Mouse (Mus musculus) embryonic facial prominence, embryonic 12.5 days (tissue): ENCODE results near the gene E130309D02Rik. TPM values are rescaled to one million over a fixed set of nuclear protein-coding genes. Genes with fewer than 3 reads are reported as not detected.

Source experiments
- ATAC-seq: fragments of 200-750 bp; cut with Nextera tagmentation; 2 replicates; pipeline ENCODE4 v1.8.0; 2017; ENCODE audit not compliant: insufficient number of reproducible peaks, insufficient read depth, low FRiP score, low TSS enrichment
- H3K27ac ChIP-seq: fragments of 300-500 bp; sonication (generic); 2 replicates; pipeline ENCODE4 v1.5.1; 2016; ENCODE audit warnings: mild to moderate bottlenecking
- H3K27me3 ChIP-seq: fragments of 300-500 bp; sonication (generic); 2 replicates; pipeline ENCODE4 v1.6.1; 2016; ENCODE audit warnings: mild to moderate bottlenecking, moderate library complexity
- H3K36me3 ChIP-seq: fragments of 300-500 bp; sonication (generic); 2 replicates; pipeline ENCODE4 v1.6.1; 2016; ENCODE audit warnings: mild to moderate bottlenecking
- H3K4me1 ChIP-seq: fragments of 300-500 bp; sonication (generic); 2 replicates; pipeline ENCODE4 v1.6.1; 2016
- H3K4me2 ChIP-seq: fragments of 300-500 bp; sonication (generic); replicated peaks from 2 replicates; pipeline ENCODE4 v1.6.1; 2016; ENCODE audit warnings: mild to moderate bottlenecking, moderate library complexity
- H3K4me3 ChIP-seq: fragments of 300-500 bp; sonication (generic); 2 replicates; pipeline ENCODE4 v1.5.1; 2016; ENCODE audit warnings: mild to moderate bottlenecking
- H3K9ac ChIP-seq: fragments of 300-500 bp; sonication (generic); 2 replicates; pipeline ENCODE4 v1.6.1; 2016; ENCODE audit warnings: mild to moderate bottlenecking, moderate library complexity
- H3K9me3 ChIP-seq: fragments of 300-500 bp; sonication (generic); 2 replicates; pipeline ENCODE4 v1.6.1; 2016; ENCODE audit warnings: mild to moderate bottlenecking, moderate library complexity
- WGBS: fragments of 180-500 bp; shearing (Covaris S2); methylation state at CpG from one replicate; pipeline ENCODE4 v1.1.7; 2016; 5-methylcytosine and 5-hydroxymethylcytosine counted together
- polyA plus RNA-seq: library from polyadenylated mRNA; unstranded; fragments of >200 nt; fragmentation: Nextera tagmentation; extraction: Ambion mirVana; gene quantifications from 2 replicates; pipeline ENCODE4 v1.2.1, GENCODE M21; 2016

E130309D02Rik gene
- polyA plus RNA-seq, 1 experiment from 2014 or later = 49.5 TPM

- H3K9me3 ChIP-seq = no peaks in the 10 kb centered on the region
- no peak overlapping the region for H3K4me2 ChIP-seq
- no peak overlapping the region for H3K27ac ChIP-seq
- H3K4me1 ChIP-seq = no peaks in the 10 kb centered on the region
- WGBS = 90% methylated on average over 8 of the region's 8 CpGs
- H3K4me3 ChIP-seq = no peak overlapping the region
- H3K36me3 ChIP-seq = peaks cover 51% of the 10 kb centered on the region
- no peak for ATAC-seq
- H3K27me3 ChIP-seq = peaks cover 23% of the 10 kb centered on the region
- H3K9ac ChIP-seq = no peak overlapping the region
These were observed 53.5 kb downstream of the E130309D02Rik start for GRCm38 (mm10) chr5:143261636-143262035.

GRCm38 (mm10) chr5:143255802-143256201 is 59.4 kb downstream of the E130309D02Rik start:
- H3K9ac ChIP-seq = no peak overlapping the region
- peaks cover 81% of the 10 kb centered on the region for H3K27me3 ChIP-seq
- no peak overlapping the region for H3K27ac ChIP-seq
- no peak for ATAC-seq
- no peak overlapping the region for H3K4me2 ChIP-seq
- 0 out of 2 replicates have a peak, but pooled peaks cover 2% of the 10 kb centered on the region for H3K9me3 ChIP-seq
- H3K4me1 ChIP-seq = peaks cover 20% of the 10 kb centered on the region
- no peak overlapping the region for H3K4me3 ChIP-seq
- peaks cover 50% of the 10 kb centered on the region for H3K36me3 ChIP-seq
- WGBS = 83% methylated on average over 5 of the region's 5 CpGs

GRCm38 (mm10) chr5:143255131-143255519 is 60.0 kb downstream of the E130309D02Rik start:
- Histone ChIP-seq H3K9ac (no peak overlapping the region), H3K27ac (no peak overlapping the region), H3K4me2 (no peak overlapping the region), H3K36me3 (peaks cover 47% of the 10 kb centered on the region), H3K9me3 (0 out of 2 replicates have a peak, but pooled peaks cover 2% of the 10 kb centered on the region), H3K4me3 (peak overlapping the region; percentile 42; the same call in 1 of the 2 replicates), H3K4me1 (peaks cover 20% of the 10 kb centered on the region), H3K27me3 (peaks cover 81% of the 10 kb centered on the region)
- 17% methylated on average over 24 of the region's 24 CpGs for WGBS
- ATAC-seq = no peak

GRCm38 (mm10) chr5:143254487-143255130 is 60.6 kb downstream of the E130309D02Rik start:
- Histone ChIP-seq H3K9me3 (0 out of 2 replicates have a peak, but pooled peaks cover 2% of the 10 kb centered on the region), H3K9ac (0 out of 2 replicates have a peak overlapping the region, but pooled peaks have one; percentile 46), H3K4me3 (peak overlapping the region; percentile 42; the same call in 1 of the 2 replicates), H3K36me3 (peaks cover 42% of the 10 kb centered on the region), H3K4me2 (peak overlapping the region; percentile 76), H3K27me3 (peaks cover 83% of the 10 kb centered on the region), H3K4me1 (peaks cover 20% of the 10 kb centered on the region), H3K27ac (no peak overlapping the region)
- ATAC-seq = no peak
- 7% methylated on average over 66 of the region's 66 CpGs for WGBS

GRCm38 (mm10) chr5:143253881-143254486 is 61.2 kb downstream of the E130309D02Rik start:
- Histone ChIP-seq H3K4me2 (peak overlapping the region; percentile 76), H3K4me3 (peak overlapping the region; percentile 42), H3K27ac (no peak overlapping the region), H3K4me1 (peaks cover 20% of the 10 kb centered on the region), H3K9me3 (0 out of 2 replicates have a peak, but pooled peaks cover 2% of the 10 kb centered on the region), H3K27me3 (peaks cover 83% of the 10 kb centered on the region), H3K36me3 (peaks cover 36% of the 10 kb centered on the region), H3K9ac (peak overlapping the region; percentile 46)
- 3% methylated on average over 80 of the region's 81 CpGs for WGBS
- ATAC-seq = 0 out of 2 replicates have a peak, but pooled peaks have one; percentile 22

- 1% methylated on average over 97 of the region's 103 CpGs for WGBS
- Histone ChIP-seq H3K9ac (peak overlapping the region; percentile 46), H3K4me2 (peak overlapping the region; percentile 76), H3K27me3 (peaks cover 77% of the 10 kb centered on the region), H3K4me3 (peak overlapping the region; percentile 42), H3K4me1 (peaks cover 20% of the 10 kb centered on the region), H3K36me3 (peaks cover 38% of the 10 kb centered on the region), H3K9me3 (0 out of 2 replicates have a peak, but pooled peaks cover 2% of the 10 kb centered on the region), H3K27ac (no peak overlapping the region)
- ATAC-seq = no peak
These were observed 61.8 kb downstream of the E130309D02Rik start for GRCm38 (mm10) chr5:143253186-143253880.

- Histone ChIP-seq H3K27ac (no peak overlapping the region), H3K36me3 (peaks cover 43% of the 10 kb centered on the region), H3K27me3 (peaks cover 72% of the 10 kb centered on the region), H3K4me2 (peak overlapping the region; percentile 76), H3K9me3 (0 out of 2 replicates have a peak, but pooled peaks cover 2% of the 10 kb centered on the region), H3K4me1 (peaks cover 20% of the 10 kb centered on the region), H3K9ac (no peak overlapping the region), H3K4me3 (peak overlapping the region; percentile 42)
- ATAC-seq = no peak
- WGBS = 17% methylated on average over 18 of the region's 18 CpGs
These were observed 62.4 kb downstream of the E130309D02Rik start for GRCm38 (mm10) chr5:143252791-143253185.

GRCm38 (mm10) chr5:143252039-143252438 is 63.1 kb downstream of the E130309D02Rik start:
- Histone ChIP-seq H3K9ac (no peak overlapping the region), H3K4me2 (no peak overlapping the region), H3K4me3 (no peak overlapping the region), H3K27ac (no peak overlapping the region), H3K27me3 (peaks cover 64% of the 10 kb centered on the region), H3K36me3 (peaks cover 44% of the 10 kb centered on the region), H3K4me1 (peaks cover 20% of the 10 kb centered on the region), H3K9me3 (0 out of 2 replicates have a peak, but pooled peaks cover 2% of the 10 kb centered on the region)
- no peak for ATAC-seq
- 50% methylated on average over 6 of the region's 6 CpGs for WGBS

Other genes with a start within 250 kb of the E130309D02Rik start
- 56.4 and 56.9 TPM in 2 replicates for gene Rnf216, start 202.4 kb downstream of the E130309D02Rik start, polyA plus RNA-seq
- gene Olfr718-ps1, start 167.8 kb downstream of the E130309D02Rik start, polyA plus RNA-seq = 0.05 and 0.09 TPM in 2 replicates
- 19.3 TPM in 2 replicates for gene Rbak, start 134.6 kb downstream of the E130309D02Rik start, polyA plus RNA-seq
- not detected in 2 replicates for gene Spdye4b, start 134.3 kb downstream of the E130309D02Rik start, polyA plus RNA-seq
- gene Spdye4a, start 88.5 kb downstream of the E130309D02Rik start, polyA plus RNA-seq = not detected in 2 replicates
- gene Zfp12, start 80.2 kb downstream of the E130309D02Rik start, polyA plus RNA-seq = 26.6 and 27.2 TPM in 2 replicates
- gene Zfp316, start 45.3 kb downstream of the E130309D02Rik start, polyA plus RNA-seq = 9.7 and 10.1 TPM in 2 replicates
- 0.06 and 0.12 TPM in 2 replicates for gene Zfp853, start 21.7 kb downstream of the E130309D02Rik start, polyA plus RNA-seq
- 85.6 and 85.8 TPM in 2 replicates for gene Zdhhc4, start 13.9 kb upstream of the E130309D02Rik start, polyA plus RNA-seq
- 0.27 and 0.28 TPM in 2 replicates for gene Grid2ip, start 42.0 kb upstream of the E130309D02Rik start, polyA plus RNA-seq
- 288 and 302 TPM in 2 replicates for gene Kdelr2, start 88.5 kb upstream of the E130309D02Rik start, polyA plus RNA-seq
- gene Daglb, start 149.2 kb upstream of the E130309D02Rik start, polyA plus RNA-seq = 11.3 and 12.0 TPM in 2 replicates
- gene Rac1, start 212.7 kb upstream of the E130309D02Rik start, polyA plus RNA-seq = 416 and 448 TPM in 2 replicates